Mouse (Mus musculus): ENCODE results near the gene Ten1.

GRCm38 (mm10) chr11:116176010-116176409, 22.6 kb upstream of the Ten1 start:
- TF ChIP-seq POLR2A (IDR thresholded peaks at IDR 0.05; ENCODE audit: borderline replicate concordance, low read depth, low read length) (no peak), CTCF (IDR thresholded peaks at IDR 0.05; ENCODE audit: low read depth, low read length) (no peak)

Measured in bone marrow macrophage, adult 2 months (primary cell).